Mouse (Mus musculus) gastrocnemius, postnatal 36 days (tissue): ENCODE results near the gene Angpt4. TPM values are rescaled to one million over a fixed set of nuclear protein-coding genes. Genes with fewer than 3 reads are reported as not detected.

ENCODE experiments used
- DNase-seq, 2 experiments: peaks; one replicate each; pipeline ENCODE4 v3.0.0; 2022
- intact Hi-C: fragments of 180-260 bp; cut with DNase I; formaldehyde crosslinking; loops from one replicate; pipeline ENCODE4 v1.15.1; 2025
- total RNA-seq, 2 experiments: library from RNA; stranded (reverse); gene quantifications; 2 replicates each; pipeline ENCODE4 v1.2.3; 2021

The Angpt4 gene
- total RNA-seq, 2 experiments from 2014 or later = 0.10 to 0.15 TPM

DNA sequence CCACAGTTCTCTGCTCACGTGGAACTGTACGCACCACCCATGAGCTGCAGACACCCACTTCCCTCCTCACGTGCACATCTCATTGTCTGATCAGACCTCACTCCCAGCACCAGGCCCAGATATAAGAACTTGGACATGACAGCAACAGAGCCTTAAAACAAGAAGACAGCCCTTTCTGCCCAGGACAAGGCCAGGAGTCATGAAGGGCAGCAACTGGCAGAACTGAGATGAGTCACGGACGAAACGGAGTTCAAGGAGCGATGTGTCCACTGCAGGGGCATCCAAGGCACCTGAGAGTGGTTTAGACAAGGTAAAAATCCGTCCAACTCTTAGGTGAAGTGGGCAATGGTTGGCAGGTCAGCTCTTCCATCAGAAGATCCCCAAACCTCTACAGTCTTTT lies 42.7 kb downstream of the Angpt4 start:
- DNase-seq = no peak
- intact Hi-C loops = loop anchor here (10.0 kb wide), 1 partner anchor 1491 kb away; no protein-coding TSS in a partner anchor

DNA sequence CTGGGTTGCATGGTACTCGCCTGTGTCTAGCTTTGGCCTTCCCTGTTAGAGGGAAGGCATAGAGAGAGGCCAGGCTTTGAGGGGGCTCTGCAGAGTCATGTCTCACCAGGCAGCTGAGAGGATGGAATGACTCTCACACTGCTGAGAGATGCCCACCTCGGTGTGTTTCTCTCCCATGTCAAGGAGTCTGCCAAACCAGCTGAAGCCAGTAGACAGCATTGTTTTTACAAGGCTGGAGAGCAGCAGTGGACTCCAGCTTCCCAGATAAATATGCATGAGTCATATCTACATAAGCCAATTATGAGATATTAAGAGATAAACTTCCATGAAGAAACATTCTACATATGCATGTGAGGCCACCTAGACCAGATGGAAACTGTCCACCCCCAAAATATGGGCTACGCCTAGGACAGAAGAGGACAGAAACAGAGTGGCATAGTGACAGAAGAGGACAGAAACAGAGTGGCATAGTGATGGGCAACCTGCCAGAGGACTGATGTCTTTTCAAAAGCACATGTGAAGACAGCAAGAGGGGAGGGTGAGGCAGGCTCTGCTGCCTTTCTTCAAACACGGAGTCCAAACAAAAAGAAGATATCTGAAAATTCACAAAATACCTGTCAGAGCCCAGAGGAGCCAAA lies 45.6 kb downstream of the Angpt4 start:
- intact Hi-C loops = loop anchor here (10.0 kb wide), 1 partner anchor 1488 kb away; no protein-coding TSS in a partner anchor
- no peak for DNase-seq

DNA sequence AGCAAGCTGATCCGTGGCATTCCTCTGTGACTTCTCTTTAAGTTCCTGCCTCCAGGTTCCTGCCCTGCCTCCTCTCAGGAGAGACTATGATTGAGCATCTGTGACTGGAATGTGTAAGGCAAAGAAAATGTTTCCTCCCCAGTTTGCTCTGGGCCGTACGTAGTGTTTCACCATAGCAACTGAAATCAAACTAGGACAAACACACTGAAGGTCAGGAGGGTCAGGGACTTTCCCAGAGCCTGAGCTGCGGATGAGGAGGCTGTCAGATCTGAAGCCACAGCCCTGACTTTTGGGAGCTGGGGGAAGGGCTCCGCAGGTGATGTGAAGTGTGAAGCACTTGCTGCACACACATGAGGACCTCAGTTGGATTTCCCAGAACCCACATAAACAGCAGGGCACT lies 48.3 kb downstream of the Angpt4 start:
- no peak for DNase-seq
- intact Hi-C loops = loop anchor here (10.0 kb wide), 1 partner anchor 1486 kb away; no protein-coding TSS in a partner anchor

DNA sequence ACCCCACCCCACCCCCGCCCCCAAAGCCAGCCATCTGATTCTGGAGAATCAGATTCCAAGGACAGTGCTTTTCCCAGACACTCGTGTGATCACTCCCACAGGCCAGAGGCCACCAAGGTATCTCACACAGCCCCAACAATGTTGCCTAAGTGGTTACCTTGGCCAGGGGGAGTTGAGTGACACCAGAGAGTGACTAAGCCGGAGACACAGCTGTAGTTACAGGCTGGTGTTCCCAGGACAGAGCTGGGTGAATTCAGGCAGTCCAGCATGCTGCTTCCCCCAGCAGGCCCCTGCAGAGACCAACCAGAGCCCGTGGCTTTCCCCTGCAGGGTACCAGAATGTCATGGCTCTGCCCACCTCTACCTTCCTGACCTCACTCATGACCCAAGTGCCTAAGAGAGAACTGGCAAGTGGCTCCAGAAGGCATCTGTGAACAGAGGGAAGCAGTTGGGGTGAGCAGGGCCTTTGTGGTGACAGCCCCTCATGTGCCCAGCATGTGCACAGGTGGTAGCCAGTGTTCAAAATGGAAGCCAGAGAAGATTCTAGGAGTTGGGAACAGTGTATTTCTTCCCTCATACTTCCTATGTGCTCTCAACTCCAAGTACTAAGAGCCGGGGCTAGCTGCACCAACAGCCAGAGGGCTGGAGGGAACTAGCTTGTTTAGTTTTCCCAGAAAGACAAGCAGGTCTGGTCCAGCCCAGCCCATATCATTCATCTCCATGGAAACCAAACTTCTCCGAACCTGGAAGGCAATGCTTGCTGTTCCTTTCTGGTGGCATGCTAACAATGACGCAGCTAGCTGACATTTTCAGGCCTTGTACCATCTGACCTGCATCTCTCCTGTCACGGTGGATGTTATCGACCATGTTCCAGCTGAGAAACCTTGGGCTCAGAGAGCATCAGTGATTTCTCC lies 50.5 kb downstream of the Angpt4 start:
- intact Hi-C loops = no loop called here
- DNase-seq = no peak

DNA sequence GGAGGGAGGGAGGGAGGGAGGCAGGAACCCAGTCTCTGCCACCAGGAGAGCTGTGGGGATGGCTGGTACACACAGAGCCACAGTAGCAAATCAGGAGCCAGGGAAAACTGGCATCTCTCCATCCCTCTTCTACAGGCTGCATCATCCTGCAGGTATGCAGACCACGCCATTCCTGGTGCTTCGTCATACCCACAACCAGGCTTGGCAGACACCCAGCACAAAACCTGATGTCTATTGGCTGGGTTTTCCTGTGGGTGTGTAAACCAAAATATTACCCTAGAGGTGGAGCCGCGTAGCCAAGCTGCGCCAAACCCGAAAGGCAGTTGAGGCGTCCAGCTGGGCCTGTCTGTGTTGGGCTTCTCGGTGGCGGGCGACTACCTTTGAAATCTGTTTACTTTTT lies 51.5 kb downstream of the Angpt4 start:
- intact Hi-C loops = no loop called here

DNA sequence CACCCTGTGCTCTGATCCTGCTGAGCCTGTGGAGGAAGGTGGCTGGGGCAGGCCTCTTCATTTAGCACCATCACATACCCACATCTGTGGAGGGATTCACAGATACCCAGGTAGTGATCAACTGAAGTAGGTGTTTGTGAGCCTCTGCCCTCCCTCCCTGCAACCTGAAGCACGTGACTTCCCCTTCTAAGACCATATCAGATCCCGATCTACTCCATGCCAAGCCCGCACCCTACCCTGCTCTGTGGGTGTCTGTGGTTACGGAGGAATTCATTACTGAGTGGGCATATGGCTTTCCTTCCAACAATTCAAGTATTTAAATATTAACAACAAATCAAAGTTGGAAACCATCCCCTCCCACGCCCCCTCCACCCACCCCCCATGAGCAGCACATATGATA lies 52.3 kb downstream of the Angpt4 start:
- intact Hi-C loops = no loop called here
- DNase-seq = no peak

More for the DNA sequence above, 51.5 kb downstream of the Angpt4 start:
- DNase-seq = no peak

DNA sequence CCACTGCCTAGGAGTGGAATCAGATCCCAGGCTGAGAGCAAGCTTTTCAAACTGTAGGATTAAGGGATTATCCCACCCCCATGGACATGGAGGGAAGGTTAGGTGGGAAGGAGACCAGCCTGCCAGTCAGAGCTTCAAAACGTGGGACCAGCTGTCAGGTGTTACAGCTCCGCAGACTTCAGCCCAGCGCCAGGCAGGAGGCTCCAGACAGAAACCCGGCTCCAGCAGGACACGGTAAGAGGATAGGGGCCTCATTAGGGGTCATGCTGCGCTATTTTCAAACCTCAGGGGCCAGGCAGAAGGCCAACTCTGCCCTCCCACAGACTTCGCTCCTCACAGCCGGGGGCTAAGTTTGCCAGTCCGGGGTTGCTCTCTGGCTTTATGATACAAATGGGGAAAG lies 53.0 kb downstream of the Angpt4 start:
- DNase-seq = no peak
- intact Hi-C loops = no loop called here

DNA sequence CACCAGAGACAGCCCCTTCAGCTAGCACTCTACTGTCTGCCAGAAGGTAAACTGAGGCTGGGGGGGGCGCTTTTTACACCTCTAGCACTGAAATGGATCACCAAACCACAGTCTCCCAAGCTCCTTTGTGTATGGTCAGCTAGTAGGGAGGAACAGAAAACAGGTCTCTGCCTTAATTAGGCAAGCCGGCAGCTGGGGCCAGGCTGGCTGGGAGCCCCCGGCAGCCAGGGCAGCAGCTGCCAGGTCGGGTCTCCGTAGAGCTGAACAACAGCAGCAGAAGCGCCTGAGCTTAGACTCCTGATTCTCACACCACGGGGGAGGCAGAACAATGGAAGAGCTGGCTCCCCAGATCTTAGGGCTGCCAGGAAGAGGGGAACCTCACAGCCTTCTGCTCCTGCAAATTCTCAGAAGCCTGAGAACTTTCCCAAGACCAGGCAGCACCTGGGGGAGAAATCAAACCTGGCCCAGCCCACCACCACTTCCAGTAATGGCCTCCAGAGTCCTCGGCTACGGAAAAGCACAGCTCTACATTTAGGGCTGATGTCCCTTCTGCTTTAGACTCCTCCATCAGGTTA lies 56.3 kb downstream of the Angpt4 start:
- no peak for DNase-seq
- intact Hi-C loops = no loop called here

DNA sequence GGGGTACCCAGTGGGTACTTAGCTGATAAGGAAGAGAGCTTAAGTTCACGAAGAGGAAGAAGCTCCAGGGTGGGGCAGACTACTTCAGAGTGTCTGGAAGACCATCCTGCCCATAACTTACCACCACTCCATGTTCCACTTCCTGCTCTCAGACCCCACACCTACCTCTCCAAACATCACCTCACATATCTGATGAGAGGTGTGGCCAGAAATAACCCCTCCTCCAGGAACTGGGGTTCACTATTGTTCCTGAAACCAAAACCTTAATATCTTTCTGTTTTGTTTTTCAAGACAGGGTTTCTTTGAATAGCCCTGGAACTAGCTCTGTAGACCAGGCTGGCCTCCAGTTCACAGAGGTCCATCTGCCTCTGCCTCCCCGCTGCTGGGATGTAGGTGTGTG lies 56.8 kb downstream of the Angpt4 start:
- intact Hi-C loops = no loop called here
- DNase-seq = no peak

DNA sequence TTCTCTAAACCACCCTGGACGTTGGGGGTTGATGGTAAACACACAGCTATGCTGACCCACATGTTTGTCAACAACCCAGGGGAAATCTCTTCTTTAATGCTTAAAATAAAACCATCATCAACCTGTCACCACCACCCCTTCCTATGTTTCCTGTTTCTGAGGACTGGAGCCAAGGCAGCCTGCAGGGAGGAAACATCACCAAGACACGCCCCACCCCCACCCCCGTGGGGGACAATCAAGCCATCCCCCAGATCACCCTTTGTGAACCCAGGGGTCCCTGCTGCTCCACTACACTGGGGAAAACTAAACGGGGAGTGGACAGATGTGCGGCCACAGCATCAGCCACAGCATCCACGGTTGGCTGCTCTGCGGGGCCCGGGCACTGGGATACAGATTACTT lies 57.4 kb downstream of the Angpt4 start:
- DNase-seq = no peak
- intact Hi-C loops = no loop called here

DNA sequence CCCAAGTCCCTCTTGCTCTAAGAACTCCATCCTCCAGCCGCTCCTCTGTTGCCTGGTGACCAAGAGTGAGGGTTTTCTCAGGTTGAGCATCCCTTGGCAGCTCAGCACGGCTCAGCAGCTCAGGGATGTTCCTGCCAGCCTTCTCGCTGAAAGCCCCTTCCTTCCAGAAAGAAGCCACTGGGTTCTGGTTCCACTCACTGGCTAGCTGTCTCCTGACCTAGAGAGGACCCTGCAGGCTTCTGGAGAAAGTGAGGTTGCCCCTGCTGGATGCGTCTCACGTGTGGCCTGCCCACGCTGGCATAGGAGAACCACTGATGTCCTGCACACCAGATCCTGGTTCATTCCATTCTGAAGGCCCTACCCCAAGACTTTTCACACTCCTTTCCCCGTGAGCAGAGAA lies 58.0 kb downstream of the Angpt4 start:
- intact Hi-C loops = no loop called here

DNA sequence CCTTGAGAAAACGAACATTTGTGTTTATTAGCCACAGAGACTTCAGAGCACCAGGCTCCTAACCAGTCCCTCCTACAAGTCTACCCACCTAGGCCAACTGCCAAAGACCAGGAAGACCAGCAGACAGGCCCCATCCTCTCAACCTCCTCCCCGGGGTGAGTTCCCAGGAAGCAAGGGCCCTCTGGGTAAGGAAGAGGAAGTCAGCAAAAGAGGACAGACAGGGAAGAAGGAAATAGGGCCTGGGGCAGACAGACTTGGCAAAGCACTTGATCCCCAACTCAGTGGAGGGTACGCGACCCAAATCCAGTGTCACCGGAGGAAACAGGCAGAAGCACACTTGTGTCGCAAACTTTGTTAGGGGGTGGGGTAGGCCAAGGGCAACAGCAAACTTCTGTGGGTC lies 58.4 kb downstream of the Angpt4 start:
- no peak for DNase-seq
- intact Hi-C loops = no loop called here

More for the DNA sequence above, 58.0 kb downstream of the Angpt4 start:
- DNase-seq = no peak

DNA sequence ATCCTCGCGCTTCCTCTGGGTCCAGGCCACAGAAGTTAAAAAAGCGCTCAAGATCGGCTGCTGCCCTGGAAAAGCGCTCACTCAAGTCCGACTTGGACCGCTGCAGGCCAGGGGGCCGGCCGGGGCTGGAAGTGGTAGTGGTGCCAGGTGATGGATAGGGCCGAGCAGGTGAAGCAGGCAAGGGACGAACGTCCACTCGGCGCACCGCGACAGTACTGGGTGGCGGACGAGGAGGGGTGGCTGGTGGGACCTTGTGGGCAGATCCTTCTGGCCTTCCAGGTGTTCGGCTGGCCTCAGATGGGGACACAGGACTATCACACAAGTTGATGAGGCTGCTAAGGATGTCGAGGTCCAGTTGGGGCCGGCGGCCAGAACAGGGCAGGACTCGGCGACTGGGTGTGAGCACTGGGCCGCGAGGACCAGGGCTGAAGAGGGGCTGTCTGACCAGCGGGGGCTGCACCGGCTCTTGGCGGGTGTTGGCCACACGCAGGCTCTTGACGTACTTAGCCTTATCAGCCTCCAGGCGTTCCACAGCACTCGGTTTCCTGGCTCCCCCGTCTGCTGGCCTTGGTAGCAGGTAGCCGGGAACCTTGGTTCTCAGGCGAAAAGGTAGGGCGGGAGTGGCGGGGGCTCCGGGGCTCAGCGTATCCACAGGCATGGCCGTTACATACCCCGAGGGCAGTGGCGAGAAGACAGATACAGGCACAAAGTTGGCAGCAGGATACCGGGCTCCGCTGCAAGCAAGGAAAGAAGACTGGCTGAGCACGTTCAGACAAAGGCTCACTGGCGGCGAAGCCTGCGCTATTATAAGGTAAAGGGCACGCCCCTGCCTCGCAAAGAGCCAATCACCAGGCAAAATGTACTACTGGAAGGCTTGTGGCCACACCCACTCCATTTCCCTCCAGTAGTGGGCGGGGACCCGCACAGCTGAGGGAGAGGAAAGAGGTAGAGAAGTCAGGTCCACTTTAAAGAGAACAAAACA lies 59.5 kb downstream of the Angpt4 start:
- peak; percentile 53 to 64 for DNase-seq
- intact Hi-C loops = no loop called here

DNA sequence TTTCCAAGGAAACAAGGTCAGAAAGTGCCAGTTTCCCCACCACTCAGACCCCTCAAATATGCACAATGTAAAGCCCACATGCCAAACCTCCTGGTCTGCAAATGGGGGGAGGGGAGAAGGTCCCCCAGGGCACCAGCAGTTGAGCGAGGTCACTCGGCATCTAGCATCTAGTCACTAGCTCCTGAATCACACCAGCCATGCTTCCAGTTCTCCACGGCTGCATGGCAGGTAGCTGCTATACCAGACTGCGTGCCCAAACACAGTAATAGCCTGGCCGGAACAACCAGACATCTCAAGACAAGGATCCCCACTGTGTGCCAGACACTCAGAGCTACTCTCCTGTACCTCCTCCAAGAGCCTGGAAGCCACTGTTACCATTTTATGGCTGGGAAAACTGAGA lies 60.7 kb downstream of the Angpt4 start:
- DNase-seq = no peak
- intact Hi-C loops = no loop called here

DNA sequence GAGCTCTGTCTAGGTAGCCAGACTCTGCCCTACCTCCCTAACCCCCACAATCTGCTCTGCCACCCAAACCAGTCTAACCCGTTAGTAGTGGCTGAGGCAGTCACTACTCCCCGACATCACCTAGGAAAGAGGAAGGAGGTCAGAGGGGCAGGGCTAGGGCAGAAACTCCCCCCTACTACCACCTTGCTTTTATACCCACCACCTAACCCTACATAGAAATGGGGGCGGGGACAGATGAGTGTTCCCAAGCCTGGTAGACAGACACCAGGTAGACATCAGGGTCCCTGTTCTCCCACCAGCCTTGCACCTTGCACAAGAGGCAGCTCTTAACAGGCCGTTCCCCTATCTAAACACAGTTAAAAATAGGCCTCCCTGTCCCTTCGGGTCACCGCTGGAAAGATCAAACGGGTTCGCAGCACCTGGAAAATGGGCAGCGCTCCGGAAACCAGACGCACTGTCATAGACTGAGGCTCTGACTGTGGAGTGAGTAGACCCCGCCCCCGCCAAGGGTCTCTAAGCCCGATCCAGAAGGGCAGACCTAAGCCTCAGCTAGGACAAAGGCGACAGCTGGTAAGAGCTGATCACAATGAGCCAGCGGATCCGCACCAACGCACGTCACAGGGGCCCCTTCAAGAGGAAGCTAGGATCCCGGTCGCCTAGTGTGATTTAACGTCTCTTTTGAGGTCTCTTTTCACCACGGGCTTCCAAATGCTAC lies 62.0 kb downstream of the Angpt4 start:
- intact Hi-C loops = no loop called here
- DNase-seq = no peak

DNA sequence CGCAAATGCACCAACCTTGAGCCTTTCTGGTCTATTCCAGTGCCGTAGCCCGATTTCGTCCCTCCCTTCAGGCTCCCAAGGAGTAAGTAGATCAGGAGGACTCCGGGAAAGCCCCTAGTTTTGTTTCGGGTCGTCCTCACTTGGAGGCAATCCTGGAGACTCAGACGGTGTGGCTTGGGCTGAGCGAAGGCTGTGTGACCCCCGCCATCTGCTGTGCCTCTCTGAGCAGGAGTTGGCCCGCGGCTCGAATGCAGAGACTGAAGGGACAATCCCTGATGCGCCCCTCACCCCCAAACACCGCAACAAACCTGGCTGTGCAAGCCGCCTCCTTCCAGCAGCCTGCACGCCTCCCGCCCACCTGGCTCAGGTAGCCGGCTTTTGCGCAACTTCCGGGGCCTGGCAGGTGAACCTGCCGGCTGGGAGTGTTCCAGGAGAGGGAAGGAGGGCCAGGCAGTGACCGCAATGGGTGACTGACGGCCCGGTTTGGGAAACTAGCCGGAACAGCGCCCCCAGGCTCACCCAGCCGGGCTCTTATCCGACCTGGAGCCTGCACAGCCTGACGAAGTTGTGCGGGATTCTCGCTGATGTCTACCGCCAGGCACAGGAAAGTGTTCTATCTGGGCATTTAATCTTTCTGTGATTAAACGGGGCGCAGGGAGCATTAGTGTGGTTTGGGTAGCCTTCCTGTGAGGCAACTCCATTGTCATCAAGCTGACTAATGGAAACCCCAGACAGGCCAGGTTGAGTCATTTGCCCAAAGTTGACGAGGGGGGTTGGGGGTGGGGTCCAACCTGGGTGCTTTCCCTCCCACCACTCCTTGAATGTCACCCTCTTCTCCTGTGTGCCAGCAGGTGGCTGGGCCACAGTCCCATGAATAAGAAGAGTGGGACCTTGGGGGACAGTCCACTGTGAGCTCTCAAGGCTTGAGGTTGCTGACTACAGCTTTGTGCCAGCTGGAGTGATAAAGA lies 62.9 kb downstream of the Angpt4 start:
- DNase-seq = no peak
- intact Hi-C loops = no loop called here

DNA sequence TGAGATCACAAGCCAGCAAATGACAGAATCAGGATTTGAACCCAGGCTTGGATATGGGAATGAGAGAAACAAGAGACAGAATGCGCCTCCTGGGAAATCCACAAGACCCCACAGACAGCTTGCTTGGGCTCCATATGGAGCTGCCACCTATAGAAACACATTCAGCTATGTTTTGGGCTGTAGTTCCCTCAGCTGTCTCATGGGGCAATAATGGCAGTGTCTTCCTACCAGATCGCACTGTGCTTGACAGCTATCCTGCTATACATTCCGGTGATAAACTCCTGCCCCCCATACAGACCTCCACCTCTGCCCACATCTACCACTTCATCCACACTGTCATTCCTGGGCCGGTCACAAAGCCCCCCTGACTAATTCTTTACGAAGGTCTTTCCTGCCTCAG lies 64.3 kb downstream of the Angpt4 start:
- no peak for DNase-seq
- intact Hi-C loops = no loop called here

DNA sequence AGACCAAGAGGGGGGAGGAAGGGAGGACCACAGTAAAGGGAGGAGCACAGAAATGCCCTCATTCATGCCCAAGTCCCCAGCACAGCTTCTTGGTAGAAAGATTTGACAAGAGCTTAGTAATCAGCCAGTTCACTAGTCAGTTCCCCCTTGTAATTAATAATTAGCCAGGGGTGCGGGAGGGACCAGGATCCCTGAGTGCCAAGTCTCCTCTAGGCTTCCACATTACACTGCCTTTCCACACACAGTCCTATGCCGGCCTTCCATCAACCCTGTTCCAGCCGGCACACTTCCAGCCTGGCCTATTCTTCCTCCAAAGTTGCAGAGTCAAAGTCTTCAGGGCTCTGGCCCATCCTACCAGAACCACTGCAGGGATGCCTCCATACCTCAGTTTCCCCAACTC lies 65.1 kb downstream of the Angpt4 start:
- DNase-seq = no peak
- intact Hi-C loops = no loop called here
